Mouse (Mus musculus) liver, embryonic 11.5 days (tissue): ENCODE measurements at regions not wholly inside any gene's neighbourhood (a gene's known extent, or its start where the extent isn't known, plus 50 kb on each side); places are given as distances from the start of the nearest gene placed in this dataset.

Source experiments
- ATAC-seq: fragments of 200-750 bp; cut with Nextera tagmentation; replicated peaks from 2 replicates; pipeline ENCODE4 v1.8.0; 2017; ENCODE audit warnings: moderate number of reproducible peaks, mild to moderate bottlenecking, moderate TSS enrichment, moderate library complexity; ENCODE audit not compliant: low FRiP score
- DNase-seq: peaks from one replicate; pipeline ENCODE4 v3.0.0-alpha.2; 2017; ENCODE audit warnings: low spot score
- H3K27ac ChIP-seq: fragments of 300-500 bp; sonication (generic); 2 replicates; pipeline ENCODE4 v1.5.1; 2014; ENCODE audit warnings: mild to moderate bottlenecking, low read depth, low read length, control low read depth
- H3K27me3 ChIP-seq: fragments of 300-500 bp; sonication (generic); replicated peaks from 2 replicates; pipeline ENCODE4 v1.6.1; 2014; ENCODE audit warnings: low read length, mixed read lengths; ENCODE audit not compliant: control insufficient read depth, insufficient read depth
- H3K36me3 ChIP-seq: fragments of 300-500 bp; sonication (generic); 2 replicates; pipeline ENCODE4 v1.6.1; 2014; ENCODE audit warnings: mild to moderate bottlenecking, low read length, moderate library complexity, mixed read lengths; ENCODE audit not compliant: control insufficient read depth, insufficient read depth
- H3K4me1 ChIP-seq: fragments of 300-500 bp; sonication (generic); replicated peaks from 2 replicates; pipeline ENCODE4 v1.6.1; 2014; ENCODE audit warnings: low read length, mixed read lengths; ENCODE audit not compliant: control insufficient read depth, insufficient read depth
- H3K4me2 ChIP-seq: fragments of 300-500 bp; sonication (generic); 2 replicates; pipeline ENCODE4 v1.6.1; 2014; ENCODE audit warnings: mild to moderate bottlenecking, control low read depth, moderate library complexity
- H3K4me3 ChIP-seq: fragments of 300-500 bp; sonication (generic); 2 replicates; pipeline ENCODE4 v1.5.1; 2014; ENCODE audit warnings: low read depth, low read length, control low read depth
- H3K9ac ChIP-seq: fragments of 300-500 bp; sonication (generic); 2 replicates; pipeline ENCODE4 v1.6.1; 2014; ENCODE audit warnings: low read depth, low read length, control low read depth
- H3K9me3 ChIP-seq: fragments of 300-500 bp; sonication (generic); 2 replicates; pipeline ENCODE4 v1.6.1; 2016; ENCODE audit warnings: low read length, inconsistent platforms, mixed read lengths; ENCODE audit not compliant: control insufficient read depth
- WGBS: fragments of 180-500 bp; shearing (Covaris S2); extraction: QIAGEN DNeasy Blood & Tissue Kit; methylation state at CpG from one replicate; pipeline ENCODE4 v1.1.7; 2014; 5-methylcytosine and 5-hydroxymethylcytosine counted together

GRCm38 (mm10) chr13:72108666-72109065 is 145.1 kb upstream of the Irx1 start:
- ATAC-seq (no peak), DNase-seq (no peak)
- no peaks in the 10 kb centered on the region for H3K36me3 ChIP-seq
- no peaks in the 10 kb centered on the region for H3K27me3 ChIP-seq
- no peak overlapping the region for H3K4me2 ChIP-seq
- WGBS = 49% methylated on average over 1 of the region's 1 CpGs
- H3K9ac ChIP-seq = no peak overlapping the region
- no peak overlapping the region for H3K27ac ChIP-seq
- H3K9me3 ChIP-seq = no peaks in the 10 kb centered on the region
- no peak overlapping the region for H3K4me3 ChIP-seq
- H3K4me1 ChIP-seq = no peaks in the 10 kb centered on the region

GRCm38 (mm10) chr13:72113942-72114341 is 150.4 kb upstream of the Irx1 start:
- no peak overlapping the region for H3K4me3 ChIP-seq

GRCm38 (mm10) chr13:72114776-72115663 is 151.5 kb upstream of the Irx1 start:
- Histone ChIP-seq H3K4me1 (no peaks in the 10 kb centered on the region), H3K27ac (no peak overlapping the region), H3K27me3 (no peaks in the 10 kb centered on the region), H3K4me3 (no peak overlapping the region), H3K36me3 (no peaks in the 10 kb centered on the region), H3K9me3 (no peaks in the 10 kb centered on the region), H3K4me2 (no peak overlapping the region), H3K9ac (no peak overlapping the region)
- 63% methylated on average over 10 of the region's 10 CpGs for WGBS
- DNase-seq (no peak), ATAC-seq (no peak)

More at GRCm38 (mm10) chr13:72113942-72114341, 150.4 kb upstream of the Irx1 start:
- Histone ChIP-seq H3K4me2 (no peak overlapping the region), H3K36me3 (no peaks in the 10 kb centered on the region), H3K4me1 (no peaks in the 10 kb centered on the region), H3K27ac (no peak overlapping the region), H3K27me3 (no peaks in the 10 kb centered on the region), H3K9me3 (no peaks in the 10 kb centered on the region), H3K9ac (no peak overlapping the region)
- DNase-seq = no peak
- WGBS = 78% methylated on average over 4 of the region's 4 CpGs
- no peak for ATAC-seq

GRCm38 (mm10) chr13:72120467-72120866 is 156.9 kb upstream of the Irx1 start:
- Histone ChIP-seq H3K4me3 (no peak overlapping the region), H3K4me1 (no peaks in the 10 kb centered on the region), H3K27me3 (no peaks in the 10 kb centered on the region; the same call in 1 of the 2 replicates), H3K9me3 (no peaks in the 10 kb centered on the region), H3K36me3 (no peaks in the 10 kb centered on the region), H3K9ac (no peak overlapping the region), H3K4me2 (no peak overlapping the region), H3K27ac (no peak overlapping the region)
- 27% methylated on average over 7 of the region's 7 CpGs for WGBS
- DNase-seq (no peak), ATAC-seq (no peak)

GRCm38 (mm10) chr13:72120911-72121553 is 157.5 kb upstream of the Irx1 start:
- H3K36me3 ChIP-seq = no peaks in the 10 kb centered on the region
- no peaks in the 10 kb centered on the region for H3K9me3 ChIP-seq
- ATAC-seq (no peak), DNase-seq (no peak)
- no peaks in the 10 kb centered on the region for H3K4me1 ChIP-seq
- 26% methylated on average over 6 of the region's 6 CpGs for WGBS
- H3K4me3 ChIP-seq = no peak overlapping the region
- no peak overlapping the region for H3K9ac ChIP-seq
- no peak overlapping the region for H3K4me2 ChIP-seq
- H3K27me3 ChIP-seq = no peaks in the 10 kb centered on the region; the same call in 1 of the 2 replicates
- H3K27ac ChIP-seq = no peak overlapping the region

GRCm38 (mm10) chr13:72121554-72122229 is 158.2 kb upstream of the Irx1 start:
- Histone ChIP-seq H3K27ac (no peak overlapping the region), H3K9me3 (no peaks in the 10 kb centered on the region), H3K4me2 (no peak overlapping the region), H3K4me3 (no peak overlapping the region), H3K36me3 (no peaks in the 10 kb centered on the region), H3K27me3 (no peaks in the 10 kb centered on the region; the same call in 1 of the 2 replicates), H3K4me1 (no peaks in the 10 kb centered on the region), H3K9ac (no peak overlapping the region)
- DNase-seq = no peak
- no peak for ATAC-seq
- WGBS = 65% methylated on average over 18 of the region's 18 CpGs

- Histone ChIP-seq H3K27me3 (no peaks in the 10 kb centered on the region; the same call in 1 of the 2 replicates), H3K4me2 (no peak overlapping the region), H3K9ac (no peak overlapping the region), H3K9me3 (no peaks in the 10 kb centered on the region), H3K4me1 (no peaks in the 10 kb centered on the region), H3K36me3 (no peaks in the 10 kb centered on the region), H3K27ac (no peak overlapping the region), H3K4me3 (no peak overlapping the region)
- DNase-seq (no peak), ATAC-seq (no peak)
- 50% methylated on average over 11 of the region's 11 CpGs for WGBS
Observed at GRCm38 (mm10) chr13:72122230-72122627, 158.7 kb upstream of the Irx1 start.

GRCm38 (mm10) chr13:72128306-72128705 is 164.8 kb upstream of the Irx1 start:
- Histone ChIP-seq H3K27me3 (no peaks in the 10 kb centered on the region), H3K36me3 (no peaks in the 10 kb centered on the region), H3K4me2 (no peak overlapping the region), H3K27ac (no peak overlapping the region), H3K9me3 (no peaks in the 10 kb centered on the region), H3K9ac (no peak overlapping the region), H3K4me1 (no peaks in the 10 kb centered on the region), H3K4me3 (no peak overlapping the region)
- no peak for DNase-seq
- 86% methylated on average over 1 of the region's 1 CpGs for WGBS
- ATAC-seq = no peak
